Mouse (Mus musculus) thymus, adult 2 months (tissue): Measurements from ENCODE around the gene St6galnac4.

Experiments
- CTCF ChIP-seq: fragments of 200-500 bp; IDR thresholded peaks from 2 replicates; pipeline ENCODE4 v1.5.1; 2012; ENCODE audit warnings: mild to moderate bottlenecking, control low read depth, low read length, moderate library complexity, borderline replicate concordance; ENCODE audit not compliant: control insufficient read depth, poor library complexity, insufficient read depth; ENCODE audit errors: extremely low read depth
- POLR2A ChIP-seq: fragments of 200-500 bp; IDR thresholded peaks from 2 replicates; pipeline ENCODE4 v1.6.1; 2012; ENCODE audit warnings: mild to moderate bottlenecking, low read length, control low read depth, moderate library complexity; ENCODE audit not compliant: control insufficient read depth, poor library complexity, insufficient read depth; ENCODE audit errors: extremely low read depth

- TF ChIP-seq POLR2A, result no peak
- no peak for TF ChIP-seq CTCF
These were observed 52.7 kb downstream of the St6galnac4 start for GRCm38 (mm10) chr2:32639632-32640031.
